Mouse (Mus musculus) heart, embryonic 11.5 days (tissue): Measurements from ENCODE around the gene Usp48. TPM values are rescaled to one million over a fixed set of nuclear protein-coding genes. Genes with fewer than 3 reads are reported as not detected.
"Not testable (repeated sequence)": the region's sequence is repeated elsewhere in the genome, so short reads cannot be mapped to it uniquely, and the experiment has no call there.

Experiments
- ATAC-seq: fragments of 200-750 bp; cut with Nextera tagmentation; replicated peaks from 2 replicates; pipeline ENCODE4 v1.8.0; 2017; ENCODE audit warnings: moderate library complexity; ENCODE audit not compliant: insufficient number of reproducible peaks, low FRiP score, low TSS enrichment
- H3K27ac ChIP-seq: fragments of 300-500 bp; sonication (generic); 2 replicates; pipeline ENCODE4 v1.5.1; 2014; ENCODE audit warnings: mild to moderate bottlenecking, low read depth, low read length
- H3K27me3 ChIP-seq: fragments of 300-500 bp; sonication (generic); 2 replicates; pipeline ENCODE4 v1.6.1; 2014; ENCODE audit warnings: mild to moderate bottlenecking, low read length, mixed read lengths; ENCODE audit not compliant: control insufficient read depth, insufficient read depth
- H3K36me3 ChIP-seq: fragments of 300-500 bp; sonication (generic); 2 replicates; pipeline ENCODE4 v1.6.1; 2014; ENCODE audit warnings: mild to moderate bottlenecking, low read length, moderate library complexity, mixed read lengths; ENCODE audit not compliant: control insufficient read depth, insufficient read depth
- H3K4me1 ChIP-seq: fragments of 300-500 bp; sonication (generic); 2 replicates; pipeline ENCODE4 v1.6.1; 2014; ENCODE audit warnings: low read length; ENCODE audit not compliant: control insufficient read depth, insufficient read depth
- H3K4me2 ChIP-seq: fragments of 300-500 bp; sonication (generic); 2 replicates; pipeline ENCODE4 v1.6.1; 2014; ENCODE audit warnings: mild to moderate bottlenecking, moderate library complexity
- H3K4me3 ChIP-seq: fragments of 300-500 bp; sonication (generic); 2 replicates; pipeline ENCODE4 v1.5.1; 2014; ENCODE audit warnings: low read depth, low read length
- H3K9ac ChIP-seq: fragments of 300-500 bp; sonication (generic); 2 replicates; pipeline ENCODE4 v1.6.1; 2014; ENCODE audit warnings: mild to moderate bottlenecking, low read depth, low read length, moderate library complexity
- H3K9me3 ChIP-seq: fragments of 300-500 bp; sonication (generic); replicated peaks from 2 replicates; pipeline ENCODE4 v1.6.1; 2016; ENCODE audit warnings: low read length; ENCODE audit not compliant: control insufficient read depth
- WGBS: fragments of 180-500 bp; shearing (Covaris S2); extraction: QIAGEN DNeasy Blood & Tissue Kit; methylation state at CpG from one replicate; pipeline ENCODE4 v1.1.7; 2014; ENCODE audit not compliant: insufficient replicate concordance; 5-methylcytosine and 5-hydroxymethylcytosine counted together
- polyA plus RNA-seq: library from polyadenylated mRNA; unstranded; fragments of >200 nt; fragmentation: Nextera tagmentation; extraction: Ambion mirVana; gene quantifications from 2 replicates; pipeline ENCODE4 v1.2.1, GENCODE M21; 2014

Gene Usp48
- polyA plus RNA-seq, 1 experiment from 2014 or later = 50.1 TPM

DNA sequence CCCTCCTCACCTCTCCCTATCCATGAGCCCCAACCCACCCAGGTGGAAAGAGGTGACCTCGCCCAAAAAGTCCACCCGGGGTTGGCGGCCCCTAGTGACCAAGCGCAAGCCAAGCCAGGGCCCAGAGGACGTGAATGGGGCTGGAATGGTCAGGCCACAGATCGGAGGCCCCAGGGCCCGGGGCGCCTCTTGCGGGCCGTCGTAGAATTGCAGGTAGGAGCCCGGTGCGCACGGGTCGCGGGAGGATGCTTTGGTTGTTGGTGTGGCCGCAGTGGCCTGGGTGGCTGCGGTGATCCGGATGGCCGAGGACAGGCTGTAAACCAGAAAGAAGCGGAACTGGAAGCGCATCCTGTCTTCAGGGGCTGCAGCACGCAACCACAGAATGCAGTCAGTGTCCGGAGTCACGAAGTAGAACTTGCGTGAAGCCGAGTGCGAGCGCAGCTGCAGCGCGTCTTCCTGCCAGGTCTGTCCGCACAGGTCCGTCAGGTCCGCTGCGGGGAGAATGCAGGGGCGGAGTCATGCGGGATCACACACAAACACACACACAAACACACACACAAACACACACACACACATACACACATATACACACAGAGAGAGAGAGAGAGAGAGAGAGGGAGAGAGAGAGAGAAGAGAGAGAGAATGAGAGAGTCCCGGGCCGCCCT, 15.2 kb upstream of the Usp48 start:
- 4% methylated on average over 39 of the region's 39 CpGs for WGBS
- H3K27ac ChIP-seq = no peak overlapping the region
- H3K9me3 ChIP-seq = no peaks in the 10 kb centered on the region
- ATAC-seq = no peak; the same call in 1 of the 2 replicates
- H3K9ac ChIP-seq = no peak overlapping the region
- H3K4me3 ChIP-seq = peak overlapping the region; percentile 29
- peak overlapping the region; percentile 64 for H3K4me2 ChIP-seq
- 0 out of 2 replicates have a peak, but pooled peaks cover 8% of the 10 kb centered on the region for H3K27me3 ChIP-seq
- H3K4me1 ChIP-seq = no peaks in the 10 kb centered on the region
- H3K36me3 ChIP-seq = no peaks in the 10 kb centered on the region

DNA sequence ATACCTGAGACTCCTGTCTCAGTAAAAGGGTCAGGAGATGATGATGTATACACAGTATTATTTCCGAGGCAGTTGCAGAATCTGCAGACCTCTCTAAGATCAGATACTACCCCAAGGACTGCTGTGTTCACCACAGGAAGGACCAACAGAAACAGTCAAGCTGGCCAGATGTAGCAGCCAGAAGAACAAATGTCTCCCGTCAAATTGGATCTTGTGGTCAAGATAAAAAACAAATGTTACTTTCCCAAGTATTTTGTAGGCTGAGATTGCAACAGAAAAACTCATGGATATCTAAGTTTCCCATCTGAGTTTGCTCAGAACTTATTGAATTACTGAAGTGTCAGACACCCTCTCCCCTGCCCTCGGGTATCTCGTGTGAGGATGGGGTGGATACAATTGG, 13.8 kb upstream of the Usp48 start:
- H3K9ac ChIP-seq = no peak overlapping the region
- no peaks in the 10 kb centered on the region for H3K4me1 ChIP-seq
- no peak for ATAC-seq
- H3K36me3 ChIP-seq = no peaks in the 10 kb centered on the region
- H3K4me2 ChIP-seq = no peak overlapping the region
- 44% methylated on average over 4 of the region's 4 CpGs for WGBS
- no peak overlapping the region for H3K27ac ChIP-seq
- no peak overlapping the region for H3K4me3 ChIP-seq
- 0 out of 2 replicates have a peak, but pooled peaks cover 8% of the 10 kb centered on the region for H3K27me3 ChIP-seq
- no peaks in the 10 kb centered on the region for H3K9me3 ChIP-seq

DNA sequence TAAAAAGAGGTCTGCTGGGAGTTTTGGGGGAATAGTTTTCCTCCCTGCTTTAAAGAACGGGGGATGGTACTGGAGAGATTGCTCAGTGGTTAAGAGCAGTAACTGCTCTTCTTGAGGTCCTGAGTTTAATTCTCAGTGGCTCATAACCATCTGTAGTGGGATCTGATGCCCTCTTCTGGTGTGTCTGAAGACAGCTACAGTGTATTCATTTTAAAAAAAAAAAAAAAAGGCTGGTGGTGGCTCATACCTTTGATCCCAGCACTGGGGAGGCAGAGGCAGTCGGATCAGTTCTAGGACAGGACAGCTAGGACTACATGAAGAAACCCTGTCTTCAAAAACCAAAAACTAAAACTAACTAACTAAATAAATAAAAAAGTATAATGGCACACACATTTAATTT, 13.3 kb upstream of the Usp48 start:
- Histone ChIP-seq H3K27ac (no peak overlapping the region), H3K9ac (no peak overlapping the region), H3K27me3 (0 out of 2 replicates have a peak, but pooled peaks cover 8% of the 10 kb centered on the region), H3K36me3 (no peaks in the 10 kb centered on the region), H3K4me3 (no peak overlapping the region), H3K4me1 (no peaks in the 10 kb centered on the region), H3K4me2 (no peak overlapping the region), H3K9me3 (no peaks in the 10 kb centered on the region)
- WGBS = 71% methylated on average over 2 of the region's 2 CpGs
- no peak for ATAC-seq

DNA sequence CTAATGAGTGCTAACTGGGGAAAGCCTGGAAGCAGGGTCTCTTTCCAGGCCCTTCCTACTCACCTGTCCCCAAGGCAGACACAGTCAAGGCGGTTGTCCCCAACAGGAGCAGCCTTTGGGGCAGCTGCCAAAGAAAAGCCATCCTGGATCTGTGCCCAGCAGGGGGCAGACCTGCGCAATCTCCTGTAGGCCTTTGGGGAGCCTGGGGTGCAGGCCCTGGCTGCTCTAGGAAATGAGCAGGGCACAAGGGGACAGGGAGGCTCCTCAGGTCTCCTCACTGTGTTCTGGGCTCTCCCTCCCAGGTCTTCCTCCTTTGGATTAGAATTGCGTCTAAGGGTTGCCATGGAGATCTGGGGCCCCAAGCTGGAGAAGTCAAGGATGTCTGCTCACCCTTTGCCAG, 11.7 kb upstream of the Usp48 start:
- H3K27me3 ChIP-seq = 0 out of 2 replicates have a peak, but pooled peaks cover 8% of the 10 kb centered on the region
- WGBS = 44% methylated on average over 3 of the region's 3 CpGs
- no peak for ATAC-seq
- H3K9ac ChIP-seq = no peak overlapping the region
- H3K4me3 ChIP-seq = no peak overlapping the region
- no peaks in the 10 kb centered on the region for H3K36me3 ChIP-seq
- no peaks in the 10 kb centered on the region for H3K9me3 ChIP-seq
- H3K27ac ChIP-seq = no peak overlapping the region
- no peaks in the 10 kb centered on the region for H3K4me1 ChIP-seq
- no peak overlapping the region for H3K4me2 ChIP-seq

DNA sequence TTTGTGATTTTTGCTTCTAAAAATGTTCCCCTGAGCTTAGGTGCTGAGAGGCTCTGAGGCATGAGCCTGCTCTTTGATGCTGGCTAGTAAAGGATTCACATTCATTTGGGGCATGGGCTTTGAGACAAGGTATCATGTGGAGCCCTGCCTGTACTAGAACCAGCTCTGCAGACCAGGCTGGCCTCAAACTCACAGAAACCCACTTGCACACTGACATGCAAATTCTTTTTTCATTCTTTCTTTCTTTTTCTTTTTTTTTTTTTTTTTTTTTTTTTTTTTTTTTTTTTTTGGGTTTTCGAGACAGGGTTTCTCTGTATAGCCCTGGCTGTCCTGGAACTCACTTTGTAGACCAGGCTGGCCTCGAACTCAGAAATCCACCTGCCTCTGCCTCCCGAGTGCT, 4.5 kb upstream of the Usp48 start:
- not testable (repeated sequence) for H3K27ac ChIP-seq, H3K36me3 ChIP-seq, H3K9me3 ChIP-seq, H3K9ac ChIP-seq, H3K4me3 ChIP-seq, ATAC-seq, H3K4me2 ChIP-seq, H3K27me3 ChIP-seq, H3K4me1 ChIP-seq
- WGBS = 57% methylated on average over 2 of the region's 3 CpGs

DNA sequence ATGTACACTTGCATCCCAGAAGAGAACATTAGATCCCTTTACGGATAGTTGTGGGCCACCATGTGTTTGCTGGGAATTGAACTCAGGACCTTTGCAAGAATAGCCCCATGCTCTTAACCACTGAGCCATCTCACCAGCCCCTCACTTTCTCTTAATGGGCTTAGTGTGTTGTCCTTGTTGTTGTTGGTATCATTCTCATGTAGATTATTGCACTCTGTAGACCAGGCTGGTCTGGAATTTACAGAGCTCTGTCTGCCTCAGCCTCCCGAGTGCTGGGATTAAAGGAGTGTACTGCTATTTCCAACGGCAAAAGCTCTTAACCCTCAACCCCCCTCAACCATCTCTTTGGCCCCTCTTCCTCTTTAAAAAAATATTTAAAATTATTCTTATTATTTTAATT, 4.0 kb upstream of the Usp48 start:
- Histone ChIP-seq H3K36me3 (no peaks in the 10 kb centered on the region), H3K9ac (no peak overlapping the region), H3K4me2 (no peak overlapping the region), H3K9me3 (no peaks in the 10 kb centered on the region), H3K27me3 (no peaks in the 10 kb centered on the region), H3K4me3 (no peak overlapping the region), H3K4me1 (no peaks in the 10 kb centered on the region), H3K27ac (no peak overlapping the region)
- WGBS = 80% methylated on average over 3 of the region's 3 CpGs
- ATAC-seq = no peak

DNA sequence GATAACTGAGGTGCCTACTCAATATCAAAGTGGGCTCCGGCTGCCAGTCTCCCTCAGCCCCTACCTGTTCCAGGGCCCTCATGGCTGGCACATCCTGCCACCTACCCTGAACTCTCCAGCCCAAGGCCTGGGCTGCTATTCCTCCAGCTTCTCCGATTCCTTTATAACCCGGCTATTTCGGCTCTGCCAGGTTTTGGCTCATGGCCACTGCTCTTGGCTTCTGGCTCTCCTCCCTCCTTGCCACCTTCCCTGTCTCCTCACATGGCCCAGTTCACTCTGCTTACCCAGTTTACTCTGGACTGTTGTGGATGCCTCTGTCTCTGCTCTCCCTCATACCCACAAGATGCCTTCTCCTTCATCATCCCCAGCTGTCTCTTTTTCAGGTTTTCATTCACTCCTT, 2.6 kb upstream of the Usp48 start:
- ATAC-seq = no peak
- no peaks in the 10 kb centered on the region for H3K36me3 ChIP-seq
- no peak overlapping the region for H3K4me3 ChIP-seq
- no peaks in the 10 kb centered on the region for H3K9me3 ChIP-seq
- peaks cover 9% of the 10 kb centered on the region for H3K4me1 ChIP-seq
- no peak overlapping the region for H3K9ac ChIP-seq
- H3K27me3 ChIP-seq = no peaks in the 10 kb centered on the region
- WGBS = 88% methylated on average over 4 of the region's 4 CpGs
- H3K27ac ChIP-seq = no peak overlapping the region
- no peak overlapping the region for H3K4me2 ChIP-seq

DNA sequence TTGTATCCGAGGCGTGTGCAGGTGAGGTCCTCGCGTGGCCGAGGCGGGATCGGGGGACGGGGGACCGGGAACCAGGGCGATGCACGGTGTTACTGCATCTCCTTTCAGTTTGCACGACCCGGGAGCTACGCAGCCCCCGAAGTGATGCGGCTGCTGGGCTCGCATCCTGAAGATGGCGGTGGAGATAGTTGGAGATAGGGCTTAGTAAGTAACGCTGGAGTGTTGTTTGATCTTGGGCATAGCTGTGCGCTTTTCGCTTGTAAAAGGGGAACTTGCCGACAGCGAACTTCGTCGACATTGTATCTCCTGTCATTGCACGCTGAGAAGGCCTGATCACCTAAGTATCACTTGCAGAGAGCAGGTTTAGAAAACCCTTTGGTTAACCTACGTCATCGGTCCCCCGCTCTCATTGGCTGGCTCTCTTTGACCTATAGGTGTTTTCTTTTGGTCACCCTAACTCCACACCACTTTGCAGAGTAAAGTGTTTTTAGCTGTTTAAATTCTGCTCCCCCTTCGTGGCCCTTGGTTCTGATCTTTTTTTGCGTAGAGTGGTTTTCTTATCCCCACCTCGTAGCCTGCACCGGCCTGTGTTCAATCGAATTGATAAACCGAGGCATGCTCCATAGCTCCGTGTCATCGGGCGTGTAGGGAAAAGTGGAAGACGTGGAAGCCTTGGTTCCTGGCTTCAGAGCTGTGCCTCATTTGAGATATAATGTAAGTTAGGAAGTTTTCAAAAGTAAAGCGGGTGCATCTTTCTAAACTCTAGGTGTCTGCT, 1.1 kb downstream of the Usp48 start:
- H3K27ac ChIP-seq = peak overlapping the region; percentile 99
- peak overlapping the region; percentile 88 for H3K4me3 ChIP-seq
- WGBS = 4% methylated on average over 40 of the region's 40 CpGs
- no peaks in the 10 kb centered on the region for H3K9me3 ChIP-seq
- H3K36me3 ChIP-seq = no peaks in the 10 kb centered on the region
- no peaks in the 10 kb centered on the region for H3K27me3 ChIP-seq
- peak overlapping the region; percentile 95 for H3K9ac ChIP-seq
- peak; percentile 23; the same call in 1 of the 2 replicates for ATAC-seq
- peak overlapping the region; percentile 93 for H3K4me2 ChIP-seq
- H3K4me1 ChIP-seq = peaks cover 14% of the 10 kb centered on the region
